Mouse (Mus musculus) G1E (cell line): ENCODE data around the gene Gpa33. TPM values are rescaled to one million over a fixed set of nuclear protein-coding genes. Genes with fewer than 3 reads are reported as not detected.

ENCODE experiments used
- ATAC-seq: 2 replicates; pipeline ENCODE4 v1.8.0; 2016; ENCODE audit warnings: mild to moderate bottlenecking; ENCODE audit not compliant: insufficient number of reproducible peaks, poor library complexity, low FRiP score, severe bottlenecking; ENCODE audit errors: extremely low read depth
- DNase-seq: peaks from one replicate; pipeline ENCODE4 v3.0.0; 2012; ENCODE audit warnings: low spot score
- H3K27me3 ChIP-seq: 2 replicates; pipeline ENCODE4 v1.6.1; 2012; ENCODE audit warnings: mild to moderate bottlenecking, low read length, inconsistent platforms; ENCODE audit not compliant: insufficient read depth
- H3K36me3 ChIP-seq: replicated peaks from 2 replicates; pipeline ENCODE3; 2012; ENCODE audit warnings: mild to moderate bottlenecking, inconsistent platforms
- H3K4me1 ChIP-seq: 2 replicates; pipeline ENCODE4 v1.6.1; 2012; ENCODE audit warnings: low read depth, low read length, inconsistent platforms, mixed read lengths; ENCODE audit not compliant: insufficient read depth
- H3K4me3 ChIP-seq: 2 replicates; pipeline ENCODE4 v1.5.1; 2012; ENCODE audit warnings: low read depth, mild to moderate bottlenecking, inconsistent platforms, low read length, moderate library complexity, mixed read lengths
- H3K9me3 ChIP-seq: replicated peaks from 2 replicates; pipeline ENCODE4 v1.6.1; 2012; ENCODE audit warnings: inconsistent platforms
- CTCF ChIP-seq: IDR thresholded peaks from 2 replicates; pipeline ENCODE4 v1.5.1; 2012; ENCODE audit warnings: low read depth, low read length, inconsistent platforms, mixed read lengths
- GATA1 ChIP-seq: IDR thresholded peaks from 2 replicates; pipeline ENCODE4 v1.6.1; 2012; ENCODE audit warnings: borderline replicate concordance, low read length, inconsistent platforms, mixed read lengths
- GATA2 ChIP-seq: IDR thresholded peaks from 2 replicates; pipeline ENCODE4 v1.6.1; 2012; ENCODE audit warnings: low read depth, low read length, inconsistent platforms, borderline replicate concordance
- POLR2AphosphoS5 ChIP-seq: IDR thresholded peaks from 2 replicates; pipeline ENCODE4 v1.6.1; 2012; ENCODE audit warnings: low read depth, low read length, inconsistent platforms; ENCODE audit not compliant: insufficient replicate concordance
- TAL1 ChIP-seq: conservative IDR thresholded peaks from 2 replicates; pipeline ENCODE4 v1.6.1; 2012; ENCODE audit warnings: low read depth, low read length, inconsistent platforms, mixed read lengths
- polyA plus RNA-seq: library from polyadenylated mRNA; stranded (reverse); fragments of >175 nt; gene quantifications from 2 replicates; pipeline ENCODE4 v1.2.3, GENCODE M21; 2012
- total RNA-seq, 2 experiments: library from RNA; stranded (forward) in 1 of 2; stranded (reverse) in 1 of 2; fragments of 200-1000 nt in 1 of 2; fragments of >200 nt in 1 of 2; fragmentation: Nextera tagmentation in 1 of 2; gene quantifications; 2 replicates each; pipeline ENCODE4 v1.2.3; 2014 to 2017

The Gpa33 gene
- total RNA-seq (2014; fragmentation: Nextera tagmentation) (not detected in 2 replicates), total RNA-seq (2017) (0.05 TPM in 1 of 2 replicates, not detected in the other), polyA plus RNA-seq (not detected in 2 replicates)

DNA sequence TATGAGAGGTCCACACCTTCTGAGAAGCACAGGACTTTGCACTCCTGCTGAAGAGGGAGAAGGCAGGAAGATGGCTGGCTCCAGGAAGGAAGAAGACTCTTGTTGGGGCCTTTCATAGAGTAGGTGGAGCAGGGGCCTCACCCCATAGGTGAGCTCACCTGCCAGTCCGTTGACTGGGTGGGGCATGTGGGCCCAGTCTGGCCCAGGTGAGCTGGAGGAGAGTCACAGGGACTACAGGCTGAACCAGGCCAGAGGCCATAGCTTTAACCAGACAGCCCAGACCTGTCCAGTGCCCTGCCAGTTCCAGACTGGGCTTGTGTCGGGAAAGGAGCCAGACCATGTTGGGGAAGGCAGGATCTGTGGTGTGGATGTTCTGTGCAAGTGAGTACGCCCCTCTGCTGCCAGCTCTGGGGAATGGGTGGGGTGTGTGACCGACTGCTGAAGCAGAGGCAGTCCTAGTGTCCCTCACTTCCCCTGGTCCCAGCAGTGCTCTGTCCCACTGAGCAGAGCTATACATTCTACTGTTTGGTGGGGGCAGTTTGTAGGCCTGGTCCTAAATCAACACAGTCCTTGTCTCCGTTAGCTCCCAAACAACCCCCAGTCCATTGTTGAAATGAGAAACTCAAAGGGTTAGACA is at the start of gene Gpa33:
Gene Gpa33, plus strand, starts transcription at position 15 of the 637 bp plus-strand sequence.
- DNase-seq (no peak), ATAC-seq (no peak)
- Histone ChIP-seq H3K27me3 (peaks cover 15% of the 10 kb centered on the region), H3K9me3 (no peaks in the 10 kb centered on the region), H3K4me1 (peaks cover 15% of the 10 kb centered on the region), H3K4me3 (no peak within 1 kb of the TSS), H3K36me3 (no peaks in the 10 kb centered on the region)
- TF ChIP-seq GATA1 (no peak), TAL1 (no peak), POLR2AphosphoS5 (no peak), GATA2 (no peak), CTCF (no peak)

DNA sequence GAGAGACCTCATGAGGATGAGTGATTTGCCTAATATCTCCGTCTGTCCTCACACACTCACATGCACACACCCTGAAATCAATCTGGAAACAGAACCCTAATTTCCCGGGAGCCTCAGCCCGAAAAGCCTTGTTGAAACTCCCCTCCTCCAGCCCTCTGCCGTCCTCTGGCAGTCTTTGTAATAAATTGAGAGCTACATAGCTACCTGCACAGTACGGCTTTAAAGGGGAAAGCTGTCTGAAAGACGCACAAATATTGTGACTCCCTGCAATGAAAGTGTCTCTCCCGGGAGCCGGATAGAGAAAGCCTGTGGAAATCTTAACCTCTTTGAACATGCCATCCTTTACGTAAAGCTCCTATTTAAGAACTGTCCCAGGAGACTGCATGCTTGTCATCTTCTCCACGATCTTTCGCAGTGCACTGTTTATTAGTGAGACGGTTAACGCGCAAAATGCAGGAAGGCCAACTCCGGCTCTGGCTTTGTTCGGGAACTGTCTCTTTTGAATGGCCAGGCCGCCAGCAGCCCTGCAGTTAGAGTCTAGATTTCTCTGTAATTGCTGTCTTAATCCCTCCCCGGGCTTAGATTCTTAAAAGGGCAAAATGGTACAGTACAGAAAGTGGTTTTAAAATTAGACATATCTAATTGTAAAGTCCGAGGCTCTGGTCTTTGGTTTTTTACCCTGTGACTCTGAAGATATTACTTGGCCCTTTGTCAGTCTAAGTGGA is 41.4 kb upstream of the Gpa33 start:
- Histone ChIP-seq H3K4me3 (no peak overlapping the region), H3K27me3 (no peaks in the 10 kb centered on the region; the same call in 1 of the 2 replicates), H3K36me3 (no peaks in the 10 kb centered on the region), H3K9me3 (no peaks in the 10 kb centered on the region), H3K4me1 (no peaks in the 10 kb centered on the region)
- ATAC-seq: no peak
- DNase-seq: no peak
- TF ChIP-seq GATA1: no peak
- no peak for TF ChIP-seq CTCF
- no peak for TF ChIP-seq POLR2AphosphoS5
- no peak for TF ChIP-seq GATA2
- TF ChIP-seq TAL1: no peak

DNA sequence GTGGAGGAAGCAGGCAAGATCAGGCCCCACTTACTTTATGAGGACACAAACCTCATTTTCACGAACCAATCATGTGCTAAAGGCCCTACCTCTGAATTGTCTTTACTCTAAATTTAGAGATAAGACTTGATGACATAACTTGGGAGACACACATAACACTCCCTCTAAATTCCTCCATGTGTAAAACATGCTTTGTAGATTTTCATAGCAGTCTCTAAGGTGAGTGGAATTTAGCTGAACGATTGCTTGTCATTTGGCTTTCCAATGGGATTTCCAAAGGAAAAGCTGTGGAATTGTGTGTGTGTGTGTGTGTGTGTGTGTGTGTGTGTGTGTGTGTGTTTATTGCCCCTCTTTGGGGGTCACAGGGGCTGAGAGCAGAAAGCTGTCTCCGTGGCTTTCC is 40.7 kb upstream of the Gpa33 start:
- Histone ChIP-seq H3K4me3 (no peak overlapping the region), H3K27me3 (no peaks in the 10 kb centered on the region; the same call in 1 of the 2 replicates), H3K4me1 (no peaks in the 10 kb centered on the region), H3K9me3 (no peaks in the 10 kb centered on the region), H3K36me3 (no peaks in the 10 kb centered on the region)
- TF ChIP-seq TAL1 (no peak), POLR2AphosphoS5 (no peak), CTCF (no peak), GATA1 (no peak), GATA2 (no peak)
- no peak for ATAC-seq
- DNase-seq: no peak

DNA sequence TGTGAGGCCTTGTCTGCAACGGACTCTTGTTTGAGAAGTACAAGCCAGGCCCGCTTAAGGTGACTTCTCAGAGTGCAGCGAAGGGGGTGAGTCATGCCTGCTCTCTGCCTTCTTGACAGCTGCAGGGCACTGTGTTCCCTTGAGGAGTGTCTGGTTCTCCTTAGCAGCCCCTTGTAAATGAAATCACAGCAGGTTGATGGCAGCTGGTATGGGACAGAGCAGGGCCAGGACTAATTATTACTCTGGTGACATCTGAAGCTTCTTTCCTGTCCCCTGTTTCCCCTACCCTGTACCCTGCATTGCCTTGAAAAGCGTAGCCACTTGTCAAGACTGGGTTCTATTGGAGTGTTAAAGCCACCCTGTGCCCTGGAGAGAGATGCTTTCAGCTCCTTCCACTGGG is 40.3 kb upstream of the Gpa33 start:
- Histone ChIP-seq H3K27me3 (no peaks in the 10 kb centered on the region; the same call in 1 of the 2 replicates), H3K9me3 (no peaks in the 10 kb centered on the region), H3K36me3 (no peaks in the 10 kb centered on the region), H3K4me1 (no peaks in the 10 kb centered on the region), H3K4me3 (no peak overlapping the region)
- TF ChIP-seq GATA1 (no peak), TAL1 (no peak), GATA2 (no peak), CTCF (no peak), POLR2AphosphoS5 (no peak)
- DNase-seq (no peak), ATAC-seq (no peak)

DNA sequence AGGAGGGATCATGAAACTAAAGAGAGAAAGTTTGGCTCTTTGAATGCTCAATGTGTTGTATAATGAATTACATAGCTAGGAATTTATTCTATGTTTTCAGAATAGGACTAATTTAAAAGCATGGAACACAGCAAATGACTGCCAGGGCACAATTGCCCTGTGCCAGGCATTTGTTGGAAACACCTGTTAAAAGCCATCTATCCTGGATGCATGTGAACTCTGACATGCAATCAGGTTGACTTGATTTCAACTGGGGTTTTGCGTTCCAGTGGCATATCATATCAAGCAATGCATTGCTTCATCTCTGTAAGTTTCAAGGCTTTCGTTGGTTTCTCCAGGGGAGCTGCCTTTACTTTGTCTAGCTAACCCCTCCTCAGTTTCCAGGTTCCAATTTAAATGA is 39.7 kb upstream of the Gpa33 start:
- H3K4me3 ChIP-seq: no peak overlapping the region
- DNase-seq (no peak), ATAC-seq (no peak)
- H3K9me3 ChIP-seq: no peaks in the 10 kb centered on the region
- TF ChIP-seq GATA2 (no peak), CTCF (no peak), POLR2AphosphoS5 (no peak), TAL1 (no peak), GATA1 (no peak)
- no peaks in the 10 kb centered on the region for H3K4me1 ChIP-seq
- H3K27me3 ChIP-seq: no peaks in the 10 kb centered on the region; the same call in 1 of the 2 replicates
- H3K36me3 ChIP-seq: no peaks in the 10 kb centered on the region

DNA sequence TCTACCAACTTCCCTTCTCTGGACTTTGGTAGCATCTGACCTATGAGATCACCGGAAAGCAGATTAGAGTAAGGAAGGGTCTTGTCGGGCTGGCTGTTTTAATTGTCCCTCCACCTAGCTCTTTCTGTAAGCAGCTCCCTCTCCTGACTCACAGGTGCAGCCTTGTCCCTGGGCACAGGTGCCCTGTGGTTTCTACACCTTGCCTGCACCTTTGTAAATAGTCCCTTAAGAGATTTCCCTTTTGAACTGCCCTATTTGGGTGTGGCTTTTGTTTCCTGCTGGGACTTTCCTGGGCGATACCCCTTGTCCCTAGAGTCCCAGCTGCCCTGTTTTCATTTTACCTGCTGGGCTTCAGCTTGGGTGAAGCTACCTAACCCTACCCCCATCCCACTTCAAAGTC is 35.6 kb upstream of the Gpa33 start:
- DNase-seq (no peak), ATAC-seq (no peak)
- H3K4me1 ChIP-seq: no peaks in the 10 kb centered on the region
- no peaks in the 10 kb centered on the region for H3K9me3 ChIP-seq
- no peak overlapping the region for H3K4me3 ChIP-seq
- H3K27me3 ChIP-seq: peaks cover 1% of the 10 kb centered on the region
- H3K36me3 ChIP-seq: no peaks in the 10 kb centered on the region
- TF ChIP-seq GATA1 (no peak), CTCF (no peak), GATA2 (no peak)
